Mouse (Mus musculus): Measurements from ENCODE around the gene Spock1.

Spock1 gene

DNA sequence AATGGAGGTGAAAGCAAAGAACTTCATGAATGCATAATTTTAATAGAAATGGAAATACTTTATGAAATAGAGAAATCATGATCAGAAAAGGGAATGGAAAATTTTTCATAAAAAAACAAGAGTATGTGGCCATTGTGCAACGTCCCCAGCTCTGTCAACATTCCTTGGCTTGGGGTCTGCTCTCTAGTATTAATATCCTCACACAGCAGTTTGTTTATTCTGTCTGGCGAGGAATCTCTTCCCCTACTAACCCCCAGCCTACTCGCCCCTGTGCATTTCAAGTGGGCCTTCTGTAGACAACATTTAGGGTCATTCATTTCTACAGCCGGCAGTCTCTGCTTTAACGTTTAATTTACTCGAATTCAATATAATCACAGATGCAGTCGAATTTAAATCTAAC is 181.5 kb downstream of the Spock1 start:
- no peak for DNase-seq (ENCODE audit: low read depth)

DNA sequence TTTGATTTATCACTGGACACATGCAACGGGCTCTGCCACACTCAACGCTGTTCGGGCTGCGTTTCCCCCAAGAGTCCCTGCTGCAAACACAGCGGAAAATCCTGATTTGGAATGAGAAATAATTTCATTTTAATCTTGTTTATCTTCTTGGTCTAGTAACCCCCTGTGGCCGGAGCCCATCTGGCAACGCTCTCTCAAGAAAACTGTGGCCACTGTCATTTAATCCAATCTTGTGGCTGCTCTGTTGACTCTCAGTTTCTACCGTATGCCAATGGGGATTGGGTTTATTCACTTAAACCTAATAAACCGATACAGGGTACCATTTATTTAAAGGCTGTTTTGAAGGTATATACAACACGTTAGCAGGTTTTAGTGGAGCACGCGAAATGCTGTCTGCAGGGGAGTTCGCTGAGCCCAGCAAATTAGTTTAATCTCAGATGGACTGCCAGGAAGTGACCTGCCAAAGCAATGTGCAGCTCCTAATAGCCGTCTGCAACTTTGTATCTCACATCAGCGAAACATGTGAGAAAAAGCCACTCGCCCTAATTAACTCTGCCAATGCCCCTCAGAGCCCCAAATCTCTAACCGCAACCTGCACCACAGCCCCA is 185.7 kb downstream of the Spock1 start:
- no peak for DNase-seq (ENCODE audit: low read depth)

DNA sequence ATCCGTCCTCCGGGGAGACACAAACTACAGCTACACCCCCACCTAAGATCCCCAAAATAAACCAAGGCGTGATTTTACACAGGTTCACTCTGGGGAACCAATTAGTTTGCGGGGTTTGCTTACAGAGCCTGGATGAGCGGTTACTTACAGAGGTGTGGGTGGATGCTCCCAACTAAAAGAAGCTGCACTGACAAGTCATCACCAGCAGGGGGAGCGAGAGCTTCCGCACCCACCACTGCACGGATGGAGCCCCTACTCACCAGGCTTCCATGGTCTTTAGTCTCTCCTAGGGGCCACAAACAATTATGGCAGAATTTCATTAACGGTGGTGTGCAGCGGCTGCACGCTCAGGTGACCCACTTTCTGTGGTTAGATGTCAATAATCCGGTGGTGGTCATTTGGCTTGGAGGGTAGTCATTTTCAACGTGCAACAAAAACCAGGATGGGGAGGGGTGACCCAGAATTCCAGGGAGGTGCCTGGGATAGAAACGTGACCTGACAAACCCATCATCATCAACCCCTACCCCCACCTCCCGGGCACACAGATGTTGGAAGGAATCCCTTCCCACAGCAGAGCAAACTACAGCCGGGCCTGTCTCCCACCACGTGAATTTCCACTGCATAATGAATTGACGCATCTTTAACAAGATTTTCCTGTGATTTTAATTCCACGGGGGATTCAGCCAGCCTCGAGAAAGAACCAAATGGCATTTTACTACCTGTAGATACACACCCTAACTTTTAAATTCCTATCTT is 186.4 kb downstream of the Spock1 start:
- no peak for DNase-seq (ENCODE audit: low read depth)

DNA sequence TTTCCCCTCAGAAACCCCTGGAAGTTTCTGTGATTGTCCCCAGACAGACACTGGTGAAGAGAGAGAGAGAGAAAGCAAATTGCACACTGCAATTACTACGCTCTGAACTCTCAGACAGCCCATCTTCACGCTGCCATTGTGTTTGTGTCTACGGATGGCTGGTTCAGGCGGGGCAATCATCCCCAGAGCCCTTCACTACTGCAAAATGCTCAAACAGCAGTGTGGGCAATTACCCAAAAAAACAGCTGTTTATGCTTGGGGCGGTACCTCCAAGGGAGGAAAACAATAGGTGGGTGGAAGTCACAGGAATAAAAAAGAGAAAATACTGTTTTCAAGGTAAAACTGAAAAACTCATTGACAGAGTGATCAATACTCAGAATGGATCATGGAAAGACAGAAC is 190.0 kb downstream of the Spock1 start:
- no peak for DNase-seq (ENCODE audit: low read depth)

DNA sequence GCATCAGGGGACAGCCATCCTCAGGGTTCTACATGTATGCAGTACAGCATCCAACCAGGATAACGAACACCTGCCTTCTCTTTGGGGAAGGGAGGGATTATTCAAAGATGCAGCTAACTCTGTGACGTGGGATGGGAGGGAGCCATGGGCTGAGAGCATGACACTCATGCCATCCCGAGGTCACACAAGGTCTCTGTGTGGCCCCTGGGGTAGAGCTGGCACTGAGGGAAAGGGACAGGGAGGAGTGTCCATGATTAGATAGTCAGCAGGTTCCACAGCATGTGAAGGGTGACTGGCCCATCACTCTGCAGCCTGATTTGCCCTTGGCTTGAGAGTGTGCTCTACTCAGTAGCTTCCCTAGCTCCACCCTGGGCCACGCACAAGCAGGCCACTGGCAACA is 195.2 kb downstream of the Spock1 start:
- DNase-seq (ENCODE audit: low read depth), result no peak

DNA sequence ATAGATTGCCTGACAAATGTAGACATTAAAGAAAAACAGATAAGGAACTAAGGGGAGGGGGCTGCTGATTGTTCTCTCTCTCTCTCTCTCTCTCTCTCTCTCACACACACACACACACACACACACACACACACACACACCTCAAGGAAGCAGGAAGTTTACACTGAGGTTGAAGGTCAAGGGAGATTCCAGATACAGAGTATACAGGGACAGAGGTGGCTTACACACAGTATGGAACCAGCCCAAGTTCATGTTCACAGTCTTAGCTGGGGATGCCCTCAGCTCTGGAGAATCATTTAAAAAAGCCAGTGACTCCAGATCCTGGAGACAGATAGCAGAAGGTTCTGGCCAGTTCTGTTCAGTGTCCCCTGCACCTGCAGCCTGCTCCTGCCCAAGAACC is 199.7 kb downstream of the Spock1 start:
- DNase-seq (ENCODE audit: low read depth), result no peak

DNA sequence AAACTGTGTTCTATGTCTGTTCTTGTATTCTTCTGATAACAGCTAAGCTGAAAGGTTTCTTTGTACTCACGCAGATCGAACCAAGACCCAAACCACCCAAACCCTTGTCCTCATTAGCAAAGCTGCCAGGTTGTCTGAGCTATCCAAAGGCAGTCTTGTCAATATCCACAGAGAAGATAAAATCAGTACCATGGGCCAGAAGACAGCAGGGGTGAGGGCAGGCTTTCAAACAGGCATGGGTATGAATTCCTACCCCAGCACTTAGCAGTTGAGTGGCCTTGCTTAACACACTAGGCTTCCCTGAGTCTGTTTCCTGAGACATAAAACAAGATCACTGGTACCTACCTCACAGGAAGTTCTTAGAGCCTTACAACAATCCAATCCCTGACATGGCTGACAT is 205.2 kb downstream of the Spock1 start:
- no peak for DNase-seq (ENCODE audit: low read depth)

DNA sequence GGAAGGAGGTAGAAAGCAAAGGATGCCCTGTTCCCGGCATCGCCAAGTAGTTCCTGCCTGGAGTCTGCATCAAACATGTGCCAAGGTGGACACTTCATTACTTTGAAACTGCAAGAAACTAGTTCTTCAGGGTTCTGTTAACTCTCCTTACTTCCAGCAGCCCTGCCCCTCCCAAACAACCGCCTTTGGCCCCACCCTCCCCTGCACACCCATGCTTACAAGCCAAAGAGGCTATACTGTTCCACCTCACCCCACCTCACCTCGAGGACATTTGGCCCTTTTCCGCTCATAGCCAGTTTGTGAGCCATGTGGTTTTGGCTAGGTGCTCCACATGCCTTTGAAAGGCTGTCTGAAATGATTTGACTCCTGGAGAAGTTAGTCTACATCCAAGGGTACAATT is 211.4 kb downstream of the Spock1 start:
- no peak for DNase-seq (ENCODE audit: low read depth)

DNA sequence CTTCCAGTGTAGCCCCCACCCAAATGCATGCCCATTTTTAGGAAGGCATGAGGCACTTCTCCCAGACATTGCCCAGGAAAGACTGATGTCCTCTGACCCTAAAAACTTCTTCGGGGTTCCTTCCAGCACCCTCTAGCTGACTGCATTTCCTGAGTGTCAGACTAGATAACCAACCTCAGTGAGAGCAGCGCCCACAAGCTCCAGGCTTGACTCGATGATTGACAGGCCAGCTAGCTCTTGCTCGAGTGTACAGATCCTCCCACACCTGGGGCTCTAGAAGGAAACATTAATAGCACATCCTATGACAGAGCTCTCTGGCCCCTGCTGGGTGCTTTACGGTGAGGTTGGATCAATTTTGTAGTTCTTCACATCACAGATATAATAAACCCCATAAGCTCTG is 219.2 kb downstream of the Spock1 start:
- no peak for DNase-seq (ENCODE audit: low read depth)

DNA sequence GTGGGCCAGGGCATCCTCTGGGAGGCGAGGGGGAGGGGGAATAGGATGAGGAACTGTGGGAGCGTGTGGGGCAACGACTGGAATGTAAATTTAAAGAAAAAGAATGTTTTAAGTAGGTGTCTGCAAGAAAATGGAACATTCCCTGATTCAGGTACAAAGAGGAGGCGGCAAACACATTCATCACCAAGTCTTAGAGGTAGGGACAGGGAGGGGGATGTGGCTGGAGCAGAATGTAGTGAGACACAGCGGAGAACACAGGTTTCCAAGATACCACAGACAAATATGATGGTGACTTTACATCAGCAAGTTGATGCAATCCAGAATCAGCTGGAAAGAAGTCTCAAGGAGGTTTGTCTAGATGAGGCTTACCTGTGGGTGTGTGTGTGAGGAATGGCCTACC is 221.7 kb downstream of the Spock1 start:
- DNase-seq (ENCODE audit: low read depth), result no peak

DNA sequence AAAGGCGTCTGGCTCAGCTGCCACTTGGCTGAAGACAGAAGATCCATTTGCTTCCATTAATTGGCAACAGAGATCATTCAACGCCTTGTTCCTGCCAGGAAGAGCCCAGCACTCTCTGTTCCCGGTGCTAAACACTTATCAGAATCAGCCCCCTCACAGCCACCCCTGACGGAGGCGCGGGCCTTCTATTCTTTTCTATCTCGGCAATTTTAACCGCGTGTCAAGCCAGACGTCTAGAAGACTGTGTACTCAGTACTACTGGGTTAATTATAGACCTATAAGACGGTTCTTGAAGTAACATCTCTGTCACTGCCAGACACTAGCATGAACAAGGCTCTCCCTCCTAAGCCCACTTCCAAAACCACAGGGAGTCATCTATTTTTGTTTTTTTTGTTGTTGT is 222.9 kb downstream of the Spock1 start:
- no peak for DNase-seq (ENCODE audit: low read depth)

DNA sequence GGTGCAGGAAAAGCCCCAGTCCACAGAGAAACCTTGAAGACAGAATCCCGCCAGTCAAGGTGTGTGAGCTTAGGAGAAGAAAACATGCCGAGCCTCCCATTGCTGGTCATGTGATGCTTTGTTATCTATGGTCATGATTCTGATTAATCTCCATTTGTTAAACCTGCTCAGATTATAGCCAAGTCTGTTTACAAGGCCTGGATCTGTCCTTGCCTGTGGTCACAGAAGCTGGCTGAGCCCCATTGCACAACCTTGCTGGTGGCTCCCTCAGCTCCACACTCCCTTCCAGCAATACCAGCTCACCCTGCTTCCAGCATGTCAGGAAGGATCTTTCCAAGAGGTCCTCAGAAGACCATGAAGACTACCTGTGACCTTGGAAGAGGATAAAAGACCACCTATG is 228.5 kb downstream of the Spock1 start:
- no peak for DNase-seq (ENCODE audit: low read depth)

DNA sequence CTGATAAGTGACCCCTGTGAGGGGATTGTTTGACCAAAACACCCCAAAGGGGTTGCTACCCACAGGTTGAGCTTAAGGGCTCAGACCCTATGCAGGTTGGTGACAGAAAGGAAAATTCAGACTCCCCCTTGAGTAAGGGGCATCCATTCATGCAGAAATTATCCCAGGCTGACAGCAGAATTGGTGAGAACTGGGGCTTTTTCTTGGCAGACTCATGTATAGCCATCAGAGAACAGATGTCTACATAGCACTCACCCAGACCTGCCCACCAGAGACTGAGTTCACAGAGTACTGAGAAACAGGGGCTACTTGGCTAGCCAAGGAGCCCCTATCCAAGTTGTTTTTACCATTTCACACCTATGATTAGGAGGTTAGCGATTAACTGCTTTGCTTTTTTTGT is 231.3 kb downstream of the Spock1 start:
- no peak for DNase-seq (ENCODE audit: low read depth)

DNA sequence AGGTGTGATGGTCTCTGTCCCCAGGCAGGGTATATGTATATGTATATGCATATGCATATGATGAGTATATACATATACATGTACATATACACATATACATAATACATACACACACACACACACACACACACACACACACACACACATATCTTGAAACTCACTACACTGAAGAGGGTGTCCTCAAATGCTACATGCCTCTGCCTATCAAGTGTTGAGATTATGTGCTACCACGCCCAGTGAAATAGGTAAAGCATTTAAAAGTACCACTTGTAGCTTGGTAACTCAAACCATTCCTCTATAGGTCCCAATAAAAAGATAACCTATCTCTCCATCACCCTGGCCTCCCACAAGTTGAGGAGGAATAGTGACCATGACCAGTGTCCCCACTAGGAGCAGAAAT is 234.7 kb downstream of the Spock1 start:
- no peak for DNase-seq (ENCODE audit: low read depth)

DNA sequence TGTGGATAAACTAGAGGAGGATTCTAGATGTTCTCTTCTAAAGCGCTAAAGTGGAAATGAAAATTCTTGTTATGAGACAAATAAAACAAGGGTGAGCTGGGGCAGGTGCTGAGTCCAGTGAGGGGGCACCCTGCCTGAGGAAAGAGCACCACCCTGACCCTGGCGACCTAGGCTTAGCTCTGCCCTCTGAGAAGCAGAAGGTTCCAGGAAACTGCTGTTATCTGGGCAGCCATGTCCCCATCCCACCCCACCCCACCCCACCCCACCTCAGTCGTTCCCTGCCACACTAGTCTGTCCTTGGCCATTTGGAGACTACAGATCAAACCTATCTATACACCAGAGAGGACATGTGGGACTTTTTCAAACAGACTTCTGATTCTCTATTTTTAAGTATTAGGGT is 235.4 kb downstream of the Spock1 start:
- no peak for DNase-seq (ENCODE audit: low read depth)

DNA sequence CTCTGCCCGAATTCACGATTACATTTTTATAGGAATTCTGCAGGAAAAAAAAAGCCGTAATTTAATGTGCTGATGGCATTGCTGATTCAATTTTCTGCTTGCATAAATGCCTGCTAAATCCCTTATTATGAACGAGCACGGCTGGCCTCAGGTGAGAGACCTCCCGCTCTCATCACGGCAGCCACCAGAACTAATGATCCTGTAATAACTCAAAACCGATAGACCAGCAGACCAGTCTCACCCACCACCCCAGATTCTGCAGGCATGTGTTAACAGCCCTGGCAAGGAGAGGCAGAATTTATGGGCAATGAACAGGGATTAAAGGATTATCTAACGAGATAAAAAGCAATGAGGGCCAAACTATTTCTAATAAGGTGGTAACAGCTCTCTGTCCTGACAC is 236.2 kb downstream of the Spock1 start:
- DNase-seq (ENCODE audit: low read depth), result no peak

DNA sequence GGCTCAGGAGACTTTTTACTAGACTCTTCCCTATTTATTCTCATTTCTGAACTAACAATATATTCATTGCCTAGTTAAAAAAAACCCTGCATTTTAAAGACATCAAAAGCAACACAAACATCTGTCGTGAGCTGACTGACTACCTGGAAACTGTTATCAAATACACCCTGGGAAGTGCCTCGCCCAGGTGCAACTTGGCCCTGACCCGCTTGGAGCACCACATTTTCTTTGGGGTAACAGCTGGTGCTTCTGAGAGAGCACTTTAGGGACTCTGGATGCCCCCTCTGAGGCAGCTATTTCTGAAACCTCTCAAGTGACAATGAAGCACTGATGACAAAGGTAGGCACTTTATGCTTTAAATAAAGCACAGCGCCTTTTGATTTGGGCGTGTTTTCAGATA is 236.8 kb downstream of the Spock1 start:
- no peak for DNase-seq (ENCODE audit: low read depth)

DNA sequence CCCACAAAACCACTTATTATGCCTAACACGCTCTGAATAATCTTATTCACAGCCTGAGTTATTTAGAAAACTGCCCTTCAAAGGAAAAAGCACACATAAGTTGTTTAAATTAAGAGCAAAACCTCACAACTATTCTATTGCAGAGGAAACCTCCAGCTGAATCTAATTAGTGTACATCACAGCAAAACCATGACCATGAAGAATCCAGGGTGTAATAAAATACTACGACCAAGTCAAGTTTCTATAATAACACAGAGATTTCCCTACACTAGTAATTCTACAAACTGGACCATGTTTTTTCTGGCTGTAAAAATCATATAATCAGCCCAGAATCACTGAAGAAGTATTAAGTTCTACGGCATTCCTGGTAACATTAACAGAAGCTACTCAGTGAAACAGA is 240.5 kb downstream of the Spock1 start:
- no peak for DNase-seq (ENCODE audit: low read depth)

DNA sequence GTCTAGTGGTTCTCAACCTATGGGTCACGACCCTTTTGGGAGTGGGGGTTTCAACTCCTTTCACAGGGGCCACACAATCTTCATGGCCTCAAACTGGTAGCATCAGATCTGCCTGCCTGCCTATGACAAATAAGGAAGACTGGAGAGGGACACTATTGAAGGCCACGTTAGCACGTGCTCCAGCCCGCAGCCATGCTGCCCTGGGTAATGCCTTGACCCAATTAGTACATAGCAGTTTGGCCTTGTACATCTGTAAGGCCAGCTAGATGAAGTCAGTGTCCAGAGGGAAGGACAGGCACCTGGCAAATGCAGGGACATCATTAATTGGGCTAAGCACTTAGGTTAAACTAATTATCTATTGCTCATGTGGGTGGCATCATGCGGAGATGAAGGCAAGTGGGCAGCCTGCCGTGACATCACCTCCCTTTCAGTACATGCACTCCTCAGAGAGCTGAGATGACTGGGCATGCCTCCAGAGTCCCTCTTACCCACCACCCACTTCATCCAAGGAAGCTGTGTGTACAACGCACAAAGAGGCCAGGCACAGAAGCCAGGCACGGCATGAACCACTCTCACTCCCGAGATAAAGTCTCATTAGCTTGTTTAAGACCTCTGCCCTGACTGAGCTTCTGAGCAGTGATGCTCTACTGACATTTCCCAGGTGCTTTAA is 241.8 kb downstream of the Spock1 start:
- DNase-seq (ENCODE audit: low read depth), result no peak

DNA sequence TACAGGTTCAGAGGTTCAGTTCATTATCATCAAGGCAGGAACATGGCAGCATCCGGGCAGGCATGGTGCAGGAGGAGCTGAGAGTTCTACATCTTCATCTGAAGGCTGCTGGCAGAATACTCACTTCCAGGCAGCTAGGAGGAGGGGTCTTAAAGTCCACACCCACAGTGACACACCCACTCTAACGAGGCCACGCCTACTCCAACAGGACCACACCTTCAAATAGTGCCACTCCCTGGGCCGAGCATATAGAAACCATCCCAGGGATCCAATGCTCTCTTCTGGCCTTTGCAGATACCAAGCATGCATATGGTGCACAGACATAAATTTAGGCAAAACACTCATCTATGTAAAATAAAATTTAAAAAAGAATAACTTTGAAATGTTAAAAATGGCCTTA is 245.6 kb downstream of the Spock1 start:
- no peak for DNase-seq (ENCODE audit: low read depth)

DNA sequence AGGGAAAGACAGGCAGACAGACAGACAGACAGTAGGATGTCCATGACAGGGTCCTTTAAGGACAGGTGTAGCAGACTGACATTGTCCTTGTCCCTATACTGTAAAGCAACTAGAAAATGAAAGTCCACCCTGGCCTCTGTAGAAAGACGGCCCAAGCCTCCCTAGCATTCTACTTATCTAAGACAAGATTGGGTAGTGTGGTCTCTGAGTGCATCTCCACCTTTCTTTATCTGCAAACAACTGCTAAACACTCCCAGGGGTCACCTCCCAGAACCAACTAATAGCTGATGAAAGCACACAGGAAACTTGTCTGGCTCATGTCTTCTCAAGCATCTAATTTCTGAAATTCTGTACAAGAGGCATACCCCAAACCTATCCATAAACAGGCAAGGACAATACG is 247.6 kb downstream of the Spock1 start:
- DNase-seq (ENCODE audit: low read depth), result no peak

DNA sequence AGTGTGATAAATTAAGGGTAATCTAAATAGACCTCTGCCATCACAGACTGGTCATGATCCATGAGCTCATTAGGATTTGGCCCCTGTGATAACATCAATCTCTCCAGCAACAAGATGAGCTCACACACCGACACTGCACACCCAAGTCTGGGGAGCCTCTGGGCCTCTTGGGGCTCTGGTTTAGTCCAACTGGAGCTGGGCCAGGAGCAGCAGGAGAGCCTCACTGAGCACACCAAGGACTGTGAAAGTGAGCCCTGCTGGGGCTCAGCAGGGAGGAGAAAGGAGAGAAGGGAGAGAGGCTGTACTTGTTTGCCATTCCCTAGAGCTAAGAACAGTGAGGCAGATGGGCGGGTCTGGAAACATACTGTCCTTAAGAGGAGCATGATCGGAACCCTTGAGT is 248.3 kb downstream of the Spock1 start:
- no peak for DNase-seq (ENCODE audit: low read depth)

DNA sequence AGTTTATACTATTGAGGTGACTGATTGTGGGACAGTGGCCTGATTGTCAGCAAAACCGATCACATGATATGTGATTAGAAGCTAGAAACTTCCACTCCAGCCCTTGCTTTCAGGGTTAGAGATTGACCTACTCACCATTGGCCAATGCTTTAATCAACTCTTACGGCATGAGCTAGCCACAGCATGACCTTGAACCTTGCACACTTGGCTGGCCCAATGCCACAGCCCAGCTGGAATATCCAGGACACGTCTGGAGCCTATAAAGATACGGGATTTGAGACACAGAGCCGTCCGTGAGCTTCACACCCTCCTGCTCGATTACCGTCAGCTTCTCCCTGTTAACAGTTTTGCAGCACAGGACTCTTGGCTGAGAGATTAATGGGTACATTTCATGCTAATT is 251.5 kb downstream of the Spock1 start:
- no peak for DNase-seq (ENCODE audit: low read depth)

DNA sequence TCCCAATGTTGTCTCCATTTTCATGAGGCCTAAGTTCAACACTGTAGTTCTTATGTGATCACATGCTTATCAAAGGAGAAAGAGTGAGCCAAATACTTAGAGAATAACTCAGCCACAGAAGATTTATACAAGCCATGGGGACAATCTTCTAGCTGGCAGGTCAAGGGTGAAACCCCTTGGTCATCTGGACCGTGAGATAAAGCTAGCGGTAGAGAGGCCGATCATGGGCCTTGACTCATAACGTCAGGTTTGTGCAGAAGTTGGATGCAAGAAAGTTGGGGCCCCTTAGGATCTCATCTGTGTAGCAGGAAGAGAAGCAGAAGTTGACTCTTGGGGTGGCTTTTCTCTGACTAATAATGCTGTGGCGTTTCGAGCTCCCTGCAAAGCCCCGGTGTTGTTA is 253.8 kb downstream of the Spock1 start:
- DNase-seq (ENCODE audit: low read depth), result no peak

All from induced T-regulatory cell, adult 2 months (primary cell).